Mouse (Mus musculus): ENCODE results near the gene Plcl2. TPM values are rescaled to one million over a fixed set of nuclear protein-coding genes. Genes with fewer than 3 reads are reported as not detected.
A peak's percentile ranks its signal among the peaks of the same experiment; 100 is the strongest.
"Not testable (repeated sequence)": the region's sequence is repeated elsewhere in the genome, so short reads cannot be mapped to it uniquely, and the experiment has no call there.

The Plcl2 gene
- total and polyA plus RNA-seq, 3 experiments, result 23.6 to 83.7 TPM; not detected in 1

DNA sequence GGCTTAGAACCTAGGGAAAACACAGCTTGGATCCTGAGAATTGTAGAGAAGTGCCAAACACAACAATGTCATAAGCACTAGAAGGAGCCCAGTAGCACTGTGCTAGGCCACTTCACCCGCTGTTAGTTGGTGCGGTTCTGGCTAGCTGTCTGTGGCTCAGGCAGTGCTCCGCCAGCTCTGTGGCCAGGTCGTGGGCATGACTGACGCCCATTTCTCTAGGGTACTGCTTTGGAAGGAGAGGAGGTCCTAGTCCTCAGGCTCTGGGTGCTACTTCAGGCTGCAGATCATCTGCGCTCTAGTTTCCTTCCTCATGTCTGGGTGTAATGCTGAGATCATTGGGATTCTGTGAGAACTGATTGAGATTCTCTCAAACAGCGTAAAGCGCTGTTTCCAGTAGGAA, 20.9 kb downstream of the Plcl2 start:
- H3K4me3 ChIP-seq (ENCODE audit: control insufficient read depth in 1 of 2, insufficient read depth in 1 of 2, low read depth in 2 of 2, low read length in 2 of 2), result no peak overlapping the region
- no peak overlapping the region for H3K27ac ChIP-seq (ENCODE audit: control insufficient read depth, low read depth, low read length)

GRCm38 (mm10) chr17:50534889-50535288, 25.7 kb downstream of the Plcl2 start:
- TF ChIP-seq GATA1 (IDR thresholded peaks at IDR 0.05; ENCODE audit: low read depth, low read length) (peak; percentile 75), BHLHE40 (IDR thresholded peaks at IDR 0.05; ENCODE audit: borderline replicate concordance, low read depth, low read length) (peak; percentile 34; the same call in 1 of the 2 replicates), ZNF384 (IDR thresholded peaks at IDR 0.05; ENCODE audit: low read depth, low read length) (peak; percentile 92), HCFC1 (IDR thresholded peaks at IDR 0.05; ENCODE audit: low read depth, low read length) (peak; percentile 37; the same call in 1 of the 2 replicates), MYB (IDR thresholded peaks at IDR 0.05; ENCODE audit: low read depth, low read length) (peak; percentile 40; the same call in 1 of the 2 replicates), ETS1 (IDR thresholded peaks at IDR 0.05; ENCODE audit: low read depth, low read length) (peak; percentile 55; the same call in 1 of the 2 replicates), RCOR1 (IDR thresholded peaks at IDR 0.05; ENCODE audit: low read depth, low read length) (peak; percentile 60; the same call in 1 of the 2 replicates), MAZ (IDR thresholded peaks at IDR 0.05; ENCODE audit: low read depth, low read length) (0 out of 2 replicates have a peak, but pooled peaks have one; percentile 14), USF1 (IDR thresholded peaks at IDR 0.05; ENCODE audit: low read depth, low read length) (peak; percentile 24; the same call in 1 of the 2 replicates), TCF12 (IDR thresholded peaks at IDR 0.05; ENCODE audit: low read depth, low read length) (peak; percentile 59), EP300 (IDR thresholded peaks at IDR 0.05; ENCODE audit: low read depth in 1 of 2, low read length in 2 of 2) (peak; percentile 61 to 83)
- H3K4me1 ChIP-seq (ENCODE audit: control insufficient read depth in 1 of 2, insufficient read depth in 2 of 2, low read length in 2 of 2), result peaks cover 7 to 24% of the 10 kb centered on the region in 2 experiments; a peak in 2 of 4 replicates
- H3K79me2 ChIP-seq (ENCODE audit: control insufficient read depth, insufficient read depth, low read length, poor library complexity), result peaks cover 54% of the 10 kb centered on the region
- not testable (repeated sequence) for H3K27me3 ChIP-seq (ENCODE audit: control insufficient read depth in 1 of 2, insufficient read depth in 2 of 2, low read length in 2 of 2); H3K4me3 ChIP-seq (ENCODE audit: control insufficient read depth in 1 of 2, insufficient read depth in 1 of 2, low read depth in 2 of 2, low read length in 2 of 2); H3K9ac ChIP-seq (ENCODE audit: control insufficient read depth, low read depth, low read length, poor library complexity, severe bottlenecking); H3K9me3 ChIP-seq (replicated peaks; ENCODE audit: insufficient read depth, low read length)
- peak overlapping the region; percentile 31 for H3K27ac ChIP-seq (ENCODE audit: control insufficient read depth, low read depth, low read length)
- peaks cover 21 to 22% of the 10 kb centered on the region in 2 experiments for H3K36me3 ChIP-seq (ENCODE audit: control insufficient read depth in 1 of 2, insufficient read depth in 2 of 2, low read length in 2 of 2)
- DNase-seq (ENCODE audit: low read depth, low spot score), result peak; percentile 50

More for the DNA sequence above, 20.9 kb downstream of the Plcl2 start:
- TF ChIP-seq MEF2A (IDR thresholded peaks at IDR 0.05; ENCODE audit: extremely low read depth, insufficient replicate concordance, low read depth, low read length, poor library complexity, severe bottlenecking) (no peak), MYC (IDR thresholded peaks at IDR 0.05; ENCODE audit: low read depth, low read length) (no peak), ZMIZ1 (IDR thresholded peaks at IDR 0.05; ENCODE audit: low read depth, low read length) (no peak), GATA1 (IDR thresholded peaks at IDR 0.05; ENCODE audit: low read depth, low read length) (no peak), CTCF (IDR thresholded peaks at IDR 0.05 in 2 of 3, conservative IDR thresholded peaks at IDR 0.05 in 1 of 3; ENCODE audit: control insufficient read depth in 1 of 3, insufficient read depth in 1 of 3, low read depth in 2 of 3, low read length in 3 of 3, poor library complexity in 1 of 3, severe bottlenecking in 1 of 3) (no peak), POLR2AphosphoS5 (IDR thresholded peaks at IDR 0.05; ENCODE audit: borderline replicate concordance, low read depth, low read length) (no peak), NELFE (IDR thresholded peaks at IDR 0.05; ENCODE audit: low read depth, low read length) (no peak), ETS1 (IDR thresholded peaks at IDR 0.05; ENCODE audit: low read depth, low read length) (no peak), TCF12 (IDR thresholded peaks at IDR 0.05; ENCODE audit: low read depth, low read length) (no peak), ZNF384 (IDR thresholded peaks at IDR 0.05; ENCODE audit: low read depth, low read length) (no peak), JUND (IDR thresholded peaks at IDR 0.05; ENCODE audit: low read depth, low read length) (no peak), CHD1 (IDR thresholded peaks at IDR 0.05; ENCODE audit: low read depth, low read length) (no peak), MYB (IDR thresholded peaks at IDR 0.05; ENCODE audit: low read depth, low read length) (no peak), TAL1 (IDR thresholded peaks at IDR 0.05; ENCODE audit: low read length) (no peak), USF2 (IDR thresholded peaks at IDR 0.05; ENCODE audit: borderline replicate concordance in 1 of 2, insufficient read depth in 1 of 2, low read depth in 1 of 2, low read length in 2 of 2) (no peak), GABPA (IDR thresholded peaks at IDR 0.05; ENCODE audit: low read depth, low read length) (no peak), MAZ (IDR thresholded peaks at IDR 0.05; ENCODE audit: low read depth, low read length) (no peak)
- Histone ChIP-seq H3K36me3 (ENCODE audit: control insufficient read depth in 1 of 2, insufficient read depth in 2 of 2, low read length in 2 of 2) (peaks cover 8 to 25% of the 10 kb centered on the region in 2 experiments), H3K9ac (ENCODE audit: control insufficient read depth, low read depth, low read length, poor library complexity, severe bottlenecking) (no peak overlapping the region), H3K4me1 (ENCODE audit: control insufficient read depth in 1 of 2, insufficient read depth in 2 of 2, low read length in 2 of 2) (peaks cover 10 to 23% of the 10 kb centered on the region in 2 experiments), H3K9me3 (replicated peaks; ENCODE audit: insufficient read depth, low read length) (no peaks in the 10 kb centered on the region), H3K27me3 (ENCODE audit: control insufficient read depth in 1 of 2, insufficient read depth in 2 of 2, low read length in 2 of 2) (no peaks in the 10 kb centered on the region), H3K79me2 (ENCODE audit: control insufficient read depth, insufficient read depth, low read length, poor library complexity) (peaks cover 56% of the 10 kb centered on the region)
- no peak for DNase-seq (ENCODE audit: low read depth, low spot score)

Data from MEL (cell line).